Mouse (Mus musculus) heart, postnatal 0 days (tissue): ENCODE data around the gene Antxr2.

ENCODE experiments used
- CTCF ChIP-seq: IDR thresholded peaks from 2 replicates; pipeline ENCODE4 v1.5.1; 2016; ENCODE audit warnings: antibody characterized with exemption, control low read depth, low read depth
- EP300 ChIP-seq: IDR thresholded peaks from 2 replicates; pipeline ENCODE4 v1.6.1; 2016; ENCODE audit warnings: antibody characterized with exemption, low read depth

DNA sequence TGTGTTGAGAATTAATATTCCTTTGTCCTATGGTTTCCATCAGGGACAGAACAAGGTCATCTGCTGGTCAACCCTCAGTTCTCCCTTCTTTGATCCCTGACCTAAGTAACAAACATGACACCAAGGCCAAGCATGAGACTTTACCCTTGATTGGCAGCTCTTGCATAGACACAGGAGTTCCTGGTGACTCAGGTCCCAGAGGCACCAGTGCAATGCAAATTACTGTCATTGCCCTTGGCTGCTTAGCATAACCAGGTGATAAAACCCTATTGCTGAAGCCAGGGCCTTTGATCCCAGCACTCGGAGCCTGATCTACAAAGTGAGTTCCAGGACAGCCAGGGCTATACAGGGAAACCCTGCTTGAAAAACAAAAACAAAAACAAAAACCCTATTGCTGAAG lies 11.4 kb downstream of the Antxr2 start:
- TF ChIP-seq EP300 (no peak), CTCF (no peak)
